Mouse (Mus musculus) gastrocnemius, postnatal 4 days (tissue): Measurements from ENCODE around the gene Rnf135. TPM values are rescaled to one million over a fixed set of nuclear protein-coding genes. Genes with fewer than 3 reads are reported as not detected.
"Not testable (repeated sequence)": the region's sequence is repeated elsewhere in the genome, so short reads cannot be mapped to it uniquely, and the experiment has no call there.

Experiments used
- DNase-seq, 2 experiments: peaks; one replicate each; pipeline ENCODE4 v3.0.0; 2021 to 2022; ENCODE audit warnings: low spot score in 2 of 2, mixed read lengths in 2 of 2
- total RNA-seq, 2 experiments: library from RNA; stranded (reverse); gene quantifications; 2 replicates each; pipeline ENCODE4 v1.2.3; 2021

Gene Rnf135
- total RNA-seq, 2 experiments from 2014 or later, result 6.0 to 7.8 TPM

DNA sequence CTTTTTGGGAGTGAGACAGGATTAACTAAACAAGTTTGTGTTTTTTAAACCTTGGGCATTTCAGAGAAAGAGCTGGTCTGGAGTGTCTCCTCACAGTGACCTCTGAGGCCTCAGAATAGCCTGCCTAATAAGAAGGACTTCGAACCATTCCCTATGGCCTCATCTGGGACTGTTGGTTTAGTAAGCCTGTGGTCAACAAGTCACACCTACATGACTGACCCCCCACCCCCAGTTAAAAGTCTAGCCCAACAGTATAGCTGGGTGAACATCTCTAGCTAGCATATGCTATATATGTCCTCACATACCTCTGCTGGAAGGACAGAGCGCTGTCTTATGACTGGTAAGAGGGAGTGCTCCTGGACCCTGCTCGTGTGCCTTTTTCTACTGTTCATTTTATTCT lies 15.7 kb downstream of the Rnf135 start:
- no peak for DNase-seq

DNA sequence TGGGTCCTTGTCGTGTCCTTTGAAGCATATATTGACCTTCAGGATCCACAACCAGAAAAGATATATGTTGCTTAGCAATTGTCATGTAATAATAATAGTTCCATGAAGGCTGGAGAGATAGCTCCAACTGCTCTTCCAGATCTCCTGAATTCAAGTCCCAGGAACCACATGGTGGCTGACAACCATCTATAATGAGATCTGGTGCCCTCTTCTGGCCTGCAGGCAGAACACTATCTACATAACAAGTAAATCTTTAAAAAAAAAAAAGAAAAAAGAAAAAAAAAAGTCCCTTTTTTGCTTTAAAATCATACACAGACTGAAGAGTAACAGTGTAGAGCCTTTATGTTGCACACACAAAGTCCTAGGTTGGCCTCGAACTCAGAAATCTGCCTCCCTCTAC lies 16.1 kb downstream of the Rnf135 start:
- no peak for DNase-seq

DNA sequence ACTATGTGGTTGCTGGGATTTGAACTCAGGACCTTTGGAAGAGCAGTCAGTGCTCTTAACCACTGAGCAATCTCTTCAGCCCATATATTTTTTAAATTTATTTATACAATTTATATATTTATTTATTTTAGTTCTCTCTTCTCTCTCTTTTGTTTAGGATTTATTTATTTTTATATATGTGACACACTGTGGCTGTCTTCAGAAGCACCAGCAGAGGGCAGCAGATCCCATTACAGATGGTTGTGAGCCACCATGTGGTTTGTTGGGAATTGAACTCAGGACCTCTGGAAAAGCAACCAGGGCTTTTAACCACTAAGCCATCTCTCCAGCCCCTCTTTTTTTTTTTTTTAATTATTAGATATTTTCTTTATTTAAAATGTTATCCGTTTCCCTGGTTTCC lies 16.7 kb downstream of the Rnf135 start:
- DNase-seq, result no peak

DNA sequence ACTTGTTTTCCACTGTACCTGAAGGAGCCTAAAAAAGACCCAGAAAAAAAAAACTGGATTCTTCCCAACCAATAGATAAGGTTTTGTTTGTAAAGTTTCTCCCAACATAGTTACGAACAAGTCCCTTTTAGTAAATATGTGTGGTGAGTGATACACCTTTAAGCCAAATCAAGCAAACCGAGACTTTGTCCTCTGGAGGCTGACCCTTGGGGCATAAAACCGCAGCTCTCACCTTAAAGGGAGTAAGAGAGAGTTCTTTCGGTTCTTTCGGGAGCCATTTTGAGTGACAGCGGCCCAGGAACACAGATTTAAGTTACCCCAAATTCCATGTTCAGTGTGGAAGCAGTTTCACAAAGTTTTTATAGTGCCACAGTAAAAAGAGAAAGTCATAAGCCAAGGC lies 18.6 kb downstream of the Rnf135 start:
- no peak for DNase-seq

GRCm38 (mm10) chr11:80204037-80204436 lies 20.4 kb downstream of the Rnf135 start:
- DNase-seq, result no peak

DNA sequence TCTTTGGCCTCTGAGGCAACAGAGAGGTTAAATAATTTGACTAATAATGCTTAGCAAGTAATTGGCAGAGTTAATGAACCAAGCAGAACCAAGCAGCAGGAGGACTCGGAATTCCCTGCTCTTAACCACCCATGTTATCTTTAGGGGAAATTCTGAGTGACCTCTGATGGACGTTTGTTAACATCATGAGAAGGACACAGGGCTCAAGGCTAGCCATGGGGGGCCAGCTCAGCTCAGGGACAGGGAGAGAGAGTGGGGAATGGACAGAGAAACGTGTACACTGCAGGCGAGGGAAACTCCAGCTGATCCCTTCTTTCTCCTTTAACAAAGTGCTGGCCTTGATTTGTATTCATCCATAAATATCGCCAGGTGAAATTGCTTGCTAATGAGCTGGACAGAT lies 21.3 kb downstream of the Rnf135 start:
- DNase-seq, result no peak

GRCm38 (mm10) chr11:80208465-80208859 lies 24.8 kb downstream of the Rnf135 start:
- DNase-seq, result no peak

GRCm38 (mm10) chr11:80208860-80209800 lies 25.5 kb downstream of the Rnf135 start, which contains the start of gene Rhot1:
Gene Rhot1, plus strand, starts transcription at chr11:80209019.
- peak; percentile 96 for DNase-seq

DNA sequence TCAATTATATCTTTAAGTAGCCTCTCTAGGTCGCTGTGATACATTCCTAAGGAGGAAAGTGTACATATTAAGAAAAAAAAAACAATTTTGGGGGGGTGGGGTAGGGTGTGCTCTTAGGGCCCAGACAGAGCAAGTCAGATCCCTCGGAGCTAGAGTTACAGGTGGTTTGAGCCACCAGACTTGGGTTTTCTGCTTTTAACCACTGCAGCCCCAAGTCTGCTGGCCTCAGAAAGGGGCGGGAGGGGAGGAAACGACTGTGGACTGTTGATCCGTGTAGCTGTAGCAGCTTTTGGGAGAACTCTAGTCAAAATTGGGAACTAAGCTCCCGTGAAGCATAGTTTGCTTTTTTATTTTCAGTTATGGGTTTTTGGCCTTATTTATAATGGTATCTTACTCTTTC lies 26.7 kb downstream of the Rnf135 start:
- DNase-seq, result no peak

GRCm38 (mm10) chr11:80212282-80212681 lies 28.6 kb downstream of the Rnf135 start:
- no peak for DNase-seq

DNA sequence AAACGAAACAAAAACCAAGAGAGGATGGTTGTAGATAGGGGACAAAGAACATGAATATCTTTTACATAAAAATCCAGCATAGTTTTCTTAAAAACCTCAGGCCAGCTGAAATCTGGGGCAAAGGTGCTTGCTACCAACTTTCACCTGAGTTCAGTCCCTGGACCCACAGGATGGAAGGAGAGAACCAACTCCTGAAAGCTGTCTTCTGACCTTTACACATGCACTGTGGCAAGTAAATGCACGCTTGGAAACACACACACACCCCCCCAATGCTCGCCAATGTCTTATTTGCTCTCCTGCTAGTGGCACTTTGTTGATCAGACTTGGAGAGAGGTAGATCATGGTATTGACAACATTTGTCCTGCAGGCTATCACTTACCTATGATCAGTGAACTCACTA lies 31.6 kb downstream of the Rnf135 start:
- no peak for DNase-seq

DNA sequence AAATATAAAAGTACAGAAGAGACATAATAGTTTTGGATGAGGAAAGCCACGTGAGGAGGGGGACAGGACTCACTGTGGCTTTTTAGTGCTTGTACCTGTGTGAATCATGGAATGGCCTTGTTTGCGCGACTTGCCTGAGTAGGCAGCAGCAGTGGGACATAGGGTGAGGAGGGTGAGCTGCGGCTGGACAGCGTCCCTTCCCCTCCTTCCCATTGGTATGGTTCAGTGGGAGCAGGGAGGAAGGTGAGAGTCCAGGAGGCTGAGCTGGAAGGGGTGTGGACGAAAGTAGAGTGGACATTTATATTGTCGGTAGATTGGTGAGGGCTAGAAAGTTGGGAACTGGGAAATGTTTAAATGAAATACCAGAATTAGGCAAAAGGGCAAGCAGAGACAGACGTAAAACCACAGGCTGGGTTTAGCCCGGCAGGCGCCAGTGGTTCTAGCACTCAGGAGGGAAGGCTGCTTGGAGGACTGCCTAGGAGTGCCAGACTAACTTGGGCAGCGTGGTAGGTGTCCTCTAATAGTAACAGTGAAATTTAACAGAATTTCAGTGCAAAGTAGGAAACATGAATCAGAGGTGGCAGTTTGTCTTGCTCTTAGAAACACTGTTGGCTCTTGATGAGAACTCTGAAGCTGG lies 35.1 kb downstream of the Rnf135 start:
- no peak for DNase-seq

DNA sequence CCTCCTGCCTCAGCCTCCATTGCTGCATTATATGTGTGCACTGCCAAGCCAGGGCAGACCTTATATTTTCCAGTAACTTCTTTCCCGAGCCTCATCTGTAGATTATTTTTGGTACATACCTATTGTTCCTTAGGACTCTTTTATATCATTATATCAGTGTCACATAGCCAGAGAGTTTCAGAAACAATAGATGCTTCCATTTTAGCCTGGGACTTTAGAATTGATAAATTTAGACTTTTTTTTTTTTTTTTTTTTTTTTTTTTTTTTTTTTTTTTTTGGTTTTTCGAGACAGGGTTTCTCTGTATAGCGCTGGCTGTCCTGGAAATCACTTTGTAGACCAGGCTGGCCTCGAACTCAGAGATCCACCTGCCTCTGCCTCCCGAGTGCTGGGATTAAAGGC lies 46.4 kb downstream of the Rnf135 start:
- not testable (repeated sequence) for DNase-seq

DNA sequence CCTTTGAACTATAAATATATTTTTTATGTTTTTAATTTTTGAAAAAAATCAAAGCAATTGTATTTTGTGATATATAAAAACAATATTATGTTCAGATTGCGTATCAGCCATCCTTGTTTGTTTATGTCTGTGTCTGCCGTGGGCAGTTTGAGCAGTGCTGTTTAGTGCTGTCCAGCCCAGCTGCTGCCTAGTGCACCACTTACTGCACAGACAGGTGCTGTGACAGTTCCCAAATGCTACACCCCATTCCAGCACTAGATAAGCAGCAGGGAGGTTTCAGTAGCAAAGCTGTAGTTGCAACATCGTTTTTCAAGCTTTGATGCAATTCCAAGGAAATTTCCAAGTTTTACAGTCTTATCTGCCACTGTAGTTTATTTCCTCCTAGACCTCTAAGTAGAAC lies 53.6 kb downstream of the Rnf135 start:
- no peak for DNase-seq

- DNase-seq, result no peak
Observed at GRCm38 (mm10) chr11:80238306-80238705, 54.7 kb downstream of the Rnf135 start.

DNA sequence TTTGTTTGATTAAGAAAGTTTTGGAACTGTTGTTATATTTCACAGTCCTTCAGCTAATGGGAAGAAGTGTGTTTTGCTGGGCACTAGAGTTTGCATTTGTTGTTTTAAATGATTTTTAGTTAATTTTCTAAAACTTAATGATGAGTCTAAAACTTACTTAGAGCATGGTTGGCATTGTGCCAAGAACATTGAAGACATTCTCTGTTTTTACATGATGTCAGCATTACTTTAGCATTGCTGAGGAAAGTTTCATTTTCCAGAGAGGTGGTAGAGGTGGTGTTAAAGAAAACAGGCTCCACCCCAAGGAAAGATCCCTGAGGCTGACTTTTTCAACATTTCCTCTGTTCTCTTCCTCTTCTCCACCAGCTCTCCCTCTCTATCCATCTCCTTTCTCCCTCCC lies 63.4 kb downstream of the Rnf135 start:
- no peak for DNase-seq

- no peak for DNase-seq
Observed at GRCm38 (mm10) chr11:80248531-80248930, 64.9 kb downstream of the Rnf135 start.

Other genes with a start within 250 kb of the Rnf135 start
- gene Utp6, start 221.5 kb upstream of the Rnf135 start, total RNA-seq, result 10 to 100 TPM; 35.9 to 39.8 TPM
- 10 to 100 TPM; 36.0 to 44.7 TPM for gene Suz12, start 190.7 kb upstream of the Rnf135 start, total RNA-seq
- 10 to 100 TPM; 22.4 to 26.0 TPM for gene Crlf3, start 102.9 kb upstream of the Rnf135 start, total RNA-seq
- 1 to 10 TPM; 6.6 to 7.2 TPM for gene Atad5, start 94.5 kb upstream of the Rnf135 start, total RNA-seq
- 10 to 100 TPM; 18.2 to 19.7 TPM for gene Tefm, start 41.7 kb upstream of the Rnf135 start, total RNA-seq
- gene Adap2, start 29.7 kb upstream of the Rnf135 start, total RNA-seq, result 1 to 10 TPM; 4.6 to 6.2 TPM
- 10 to 100 TPM; 54.6 to 55.2 TPM for gene Rhot1, start 25.2 kb downstream of the Rnf135 start, total RNA-seq
- 10 to 100 TPM in 1 of 2 experiments, 1 to 10 TPM in 1; 9.7 to 11.5 TPM for gene Rhbdl3, start 117.1 kb downstream of the Rnf135 start, total RNA-seq
- gene 5730455P16Rik, start 194.2 kb downstream of the Rnf135 start, total RNA-seq, result 10 to 100 TPM; 22.3 to 25.5 TPM
- gene Zfp207, start 199.4 kb downstream of the Rnf135 start, total RNA-seq, result 100 to 1,000 TPM; 111 to 146 TPM
- 100 to 1,000 TPM; 126 to 134 TPM for gene Psmd11, start 244.8 kb downstream of the Rnf135 start, total RNA-seq